Mouse (Mus musculus): ENCODE results near the gene Txndc15. TPM values are rescaled to one million over a fixed set of nuclear protein-coding genes. Genes with fewer than 3 reads are reported as not detected.

The Txndc15 gene
- 64.1 and 65.0 TPM in 2 replicates for polyA plus RNA-seq (2012; rRNA removed)

GRCm38 (mm10) chr13:55714501-55715166, at the start of gene Txndc15:
Gene Txndc15 (plus strand): TSS chr13:55714650.

GRCm38 (mm10) chr13:55692535-55693242, 21.8 kb upstream of the Txndc15 start, which contains the start of gene B230219D22Rik:
Gene B230219D22Rik (plus strand): TSS chr13:55693124.

GRCm38 (mm10) chr13:55727120-55727838, 12.8 kb downstream of the Txndc15 start, which contains the start of gene Pcbd2:
Gene Pcbd2 (plus strand): TSS chr13:55727368.

Other genes starting within 250 kb of the Txndc15 start
- gene Dbn1, start 226.5 kb upstream of the Txndc15 start, polyA plus RNA-seq (2012; rRNA removed), result 719 and 813 TPM in 2 replicates
- gene Pdlim7, start 201.0 kb upstream of the Txndc15 start, polyA plus RNA-seq (2012; rRNA removed), result 99.9 and 135 TPM in 2 replicates
- gene Dok3, start 185.4 kb upstream of the Txndc15 start, polyA plus RNA-seq (2012; rRNA removed), result 16.3 and 17.4 TPM in 2 replicates
- 106 and 112 TPM in 2 replicates for gene Ddx41, start 178.0 kb upstream of the Txndc15 start, polyA plus RNA-seq (2012; rRNA removed)
- gene Fam193b, start 143.5 kb upstream of the Txndc15 start, polyA plus RNA-seq (2012; rRNA removed), result 165 and 171 TPM in 2 replicates
- gene Tmed9, start 140.9 kb upstream of the Txndc15 start, polyA plus RNA-seq (2012; rRNA removed), result 121 and 154 TPM in 2 replicates
- gene B4galt7, start 114.8 kb upstream of the Txndc15 start, polyA plus RNA-seq (2012; rRNA removed), result 41.2 and 43.8 TPM in 2 replicates
- gene Caml, start 91.6 kb upstream of the Txndc15 start, polyA plus RNA-seq (2012; rRNA removed), result 87.8 and 97.2 TPM in 2 replicates
- 56.7 and 59.6 TPM in 2 replicates for gene Ddx46, start 79.6 kb upstream of the Txndc15 start, polyA plus RNA-seq (2012; rRNA removed)
- gene B230219D22Rik, start 21.5 kb upstream of the Txndc15 start, polyA plus RNA-seq (2012; rRNA removed), result 74.9 and 77.3 TPM in 2 replicates
- gene Pcbd2, start 12.7 kb downstream of the Txndc15 start, polyA plus RNA-seq (2012; rRNA removed), result 34.7 and 36.3 TPM in 2 replicates
- gene Catsper3, start 69.9 kb downstream of the Txndc15 start, polyA plus RNA-seq (2012; rRNA removed), result 0.07 and 0.09 TPM in 2 replicates
- 0.50 and 5.4 TPM in 2 replicates for gene Pitx1, start 121.5 kb downstream of the Txndc15 start, polyA plus RNA-seq (2012; rRNA removed)

All from central nervous system, embryonic 14 days (tissue).